Mouse (Mus musculus): ENCODE data around the gene Olfr828.

Gene Olfr828

GRCm38 (mm10) chr9:18819426-18819825 is at the start of gene Olfr828:
Olfr828 (minus strand) TSS chr9:18819526.
- no peak for DNase-seq (ENCODE audit: low spot score in 2 of 2)

- DNase-seq (ENCODE audit: low spot score in 2 of 2) = no peak
These were observed 35.3 kb upstream of the Olfr828 start, which contains the start of gene Olfr829 for GRCm38 (mm10) chr9:18854633-18855032. Olfr829 (plus strand) TSS chr9:18854933.

GRCm38 (mm10) chr9:18785316-18785715 is 34.0 kb downstream of the Olfr828 start:
- DNase-seq (ENCODE audit: low spot score in 2 of 2) = no peak

- peak; percentile 23 to 62 for DNase-seq (ENCODE audit: low spot score in 2 of 2)
These were observed 39.9 kb downstream of the Olfr828 start for GRCm38 (mm10) chr9:18779476-18779875.

GRCm38 (mm10) chr9:18778981-18779380 is 40.3 kb downstream of the Olfr828 start:
- peak in 1 of 2 experiments; percentile 4 for DNase-seq (ENCODE audit: low spot score in 2 of 2)
